10 mouse cellular contexts compared by ENCODE assay signal in the genomic region with DNA sequence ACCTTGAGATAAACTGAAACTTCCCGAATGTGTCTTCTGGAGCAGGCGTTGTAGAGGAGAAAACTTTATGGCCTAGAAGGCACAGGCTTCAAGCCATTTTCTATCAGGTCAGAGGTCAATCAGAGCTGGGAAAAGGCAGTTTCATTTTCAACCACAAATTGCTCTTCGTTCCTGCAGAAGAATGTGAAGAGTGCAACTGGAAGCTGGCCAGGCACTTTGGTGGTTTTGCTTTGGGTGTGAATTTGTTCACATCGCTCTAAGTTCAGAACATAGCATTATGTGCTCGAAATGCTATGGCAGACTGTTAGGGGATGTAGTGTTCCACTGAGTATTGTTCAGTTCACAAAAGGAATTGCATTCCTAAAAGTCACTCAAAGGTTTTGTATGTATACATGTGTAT.
DNase-seq lines count a peak whose midpoint lies in the region; ATAC-seq lines count a peak whose summit lies in the region.
"Had no signal": no experiment of that assay in that cellular context is flagged by ENCODE, and none has a peak within 500 bp of the region (broad histone marks: within the 10 kb centered on the region; RNA-seq: fewer than 3 reads in every experiment).

No protein-coding gene starts in this region.

- intact Hi-C loops in heart, postnatal 10 days (cut with DNase I), result no loop called here

- peak; percentile 78 for DNase-seq in Muller cell, postnatal 12 days (ENCODE audit: inconsistent ontology term)
- DNase-seq in adrenal gland, postnatal 14 days, result peak; percentile 18
- peak; percentile 24 to 28 for DNase-seq in heart, postnatal 10 days
- peak; percentile 88 for DNase-seq in lung, postnatal 25 days (ENCODE audit: low spot score)
- no peak for DNase-seq in frontal cortex, postnatal 36 days (ENCODE audit: low spot score in 2 of 2)
- no peak for DNase-seq in spleen, postnatal 10 days (ENCODE audit: low spot score in 2 of 2)
- DNase-seq: thymus, postnatal 4 days had no signal

- ATAC-seq in inflammation-experienced regulatory T-cells, adult 6 months, result no peak
- no peak for ATAC-seq in megakaryocyte, adult 5-6 weeks (ENCODE audit: poor library complexity, severe bottlenecking)
- ATAC-seq: intestine, embryonic 15.5 days had no signal

Comparison
In these comparisons a context has a peak if more than half of its experiments do, and no peak if none do; other contexts are left out.
1. DNase-seq: peak in Muller cell, postnatal 12 days (single experiment), adrenal gland, postnatal 14 days (single experiment), heart, postnatal 10 days (2 of 2) and lung, postnatal 25 days (single experiment); none in frontal cortex, postnatal 36 days (0 of 2) and spleen, postnatal 10 days (0 of 2).